Mouse (Mus musculus) spleen, adult 2 months (tissue): ENCODE results near the gene Hspb11. TPM values are rescaled to one million over a fixed set of nuclear protein-coding genes. Genes with fewer than 3 reads are reported as not detected.

ENCODE experiments used
- DNase-seq, 2 experiments: peaks; one replicate each; pipeline versions ENCODE4 v3.0.0 to v3.0.0-alpha.2; 2012 to 2021; ENCODE audit warnings: low spot score in 2 of 2, low read depth in 1 of 2
- H3K27ac ChIP-seq: fragments of 200-500 bp; 2 replicates; pipeline ENCODE4 v1.5.1; 2012; ENCODE audit warnings: low read length, inconsistent platforms; ENCODE audit not compliant: insufficient read depth
- H3K27me3 ChIP-seq: fragments of 200-500 bp; 2 replicates; pipeline ENCODE4 v1.6.1; 2012; ENCODE audit warnings: mild to moderate bottlenecking, moderate library complexity, low read length, inconsistent platforms; ENCODE audit not compliant: control insufficient read depth, insufficient read depth
- H3K36me3 ChIP-seq: fragments of 200-500 bp; 2 replicates; pipeline ENCODE4 v1.6.1; 2012; ENCODE audit warnings: mild to moderate bottlenecking, low read length, inconsistent platforms; ENCODE audit not compliant: control insufficient read depth, insufficient read depth
- H3K4me1 ChIP-seq: fragments of 200-500 bp; 2 replicates; pipeline ENCODE4 v1.6.1; 2011; ENCODE audit warnings: inconsistent platforms; ENCODE audit not compliant: control insufficient read depth, insufficient read depth, insufficient read length
- H3K4me3 ChIP-seq: fragments of 200-500 bp; 2 replicates; pipeline ENCODE4 v1.5.1; 2011; ENCODE audit warnings: mild to moderate bottlenecking, inconsistent platforms; ENCODE audit not compliant: insufficient read depth, insufficient read length; ENCODE audit errors: extremely low read depth
- CTCF ChIP-seq: fragments of 200-500 bp; IDR thresholded peaks from 2 replicates; pipeline ENCODE4 v1.5.1; 2011; ENCODE audit warnings: mild to moderate bottlenecking, inconsistent platforms; ENCODE audit not compliant: insufficient read depth, insufficient read length, insufficient replicate concordance; ENCODE audit errors: extremely low read depth
- POLR2A ChIP-seq: fragments of 200-500 bp; IDR thresholded peaks from 2 replicates; pipeline ENCODE4 v1.6.1; 2011; ENCODE audit warnings: low read depth, low read length, inconsistent platforms
- WGBS: fragments of 180-500 bp; shearing (Covaris S2); methylation state at CpG from one replicate; pipeline ENCODE4 v1.1.7; 2018; 5-methylcytosine and 5-hydroxymethylcytosine counted together
- polyA plus RNA-seq: library from polyadenylated mRNA; depleted of rRNA; stranded (reverse); fragments of >200 nt; gene quantifications from 2 replicates; pipeline ENCODE4 v1.2.3, GENCODE M21; 2012

The Hspb11 gene
- polyA plus RNA-seq, 1 experiment = 1.6 TPM

- Histone ChIP-seq H3K27me3 (no peaks in the 10 kb centered on the region), H3K4me3 (no peak overlapping the region), H3K27ac (no peak overlapping the region), H3K36me3 (peaks cover 4% of the 10 kb centered on the region; the same call in 1 of the 2 replicates), H3K4me1 (peaks cover 5% of the 10 kb centered on the region; the same call in 1 of the 2 replicates)
- DNase-seq = no peak
- 92% methylated on average over 7 of the region's 7 CpGs for WGBS
- TF ChIP-seq POLR2A (no peak), CTCF (no peak)
Observed at GRCm38 (mm10) chr4:107280843-107281475, 27.6 kb downstream of the Hspb11 start.

DNA sequence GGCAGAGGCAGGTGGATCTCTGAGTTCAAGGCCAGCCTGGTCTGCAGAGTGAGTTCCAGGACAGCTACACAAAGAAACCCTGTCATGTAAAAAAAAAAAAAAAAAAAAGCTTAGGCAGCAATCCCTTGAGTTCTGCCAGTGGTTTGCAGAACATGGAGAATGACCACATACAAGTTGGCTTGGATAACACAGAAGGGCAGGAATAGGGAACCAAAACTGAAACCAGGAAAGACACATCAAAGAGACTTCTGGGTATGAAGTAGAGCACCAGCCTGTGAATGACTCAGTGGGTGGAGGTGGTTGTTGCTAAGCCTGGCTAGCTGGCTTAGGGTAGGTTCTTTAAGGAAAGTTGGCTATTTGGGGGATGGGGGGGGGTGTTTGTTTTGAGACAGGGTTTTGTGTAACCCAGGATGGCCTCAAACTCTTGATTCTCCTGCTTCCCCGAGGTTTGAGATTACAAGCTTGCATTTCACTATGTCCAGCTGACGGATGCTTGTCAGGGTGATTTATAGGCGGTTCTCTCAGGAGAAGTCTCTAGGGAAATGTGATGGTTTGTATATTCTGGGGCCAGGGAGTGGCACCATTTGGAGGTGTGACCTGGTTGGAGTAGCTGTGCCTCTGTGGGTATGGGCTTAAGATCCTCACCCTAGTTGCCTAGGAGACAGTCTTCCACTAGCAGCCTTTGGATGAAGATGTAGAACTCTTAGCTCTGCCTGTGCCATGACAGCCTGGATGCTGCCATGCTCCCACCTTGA is 32.2 kb downstream of the Hspb11 start:
- no peak overlapping the region for H3K27ac ChIP-seq

GRCm38 (mm10) chr4:107286386-107286785 is 33.0 kb downstream of the Hspb11 start:
- H3K4me1 ChIP-seq = peaks cover 11% of the 10 kb centered on the region; the same call in 1 of the 2 replicates
- TF ChIP-seq CTCF (no peak), POLR2A (no peak)
- WGBS = 96% methylated on average over 8 of the region's 8 CpGs

More for the DNA sequence above, 32.2 kb downstream of the Hspb11 start:
- Histone ChIP-seq H3K27me3 (no peaks in the 10 kb centered on the region), H3K36me3 (no peaks in the 10 kb centered on the region; the same call in 1 of the 2 replicates), H3K4me3 (no peak overlapping the region), H3K4me1 (peaks cover 11% of the 10 kb centered on the region; the same call in 1 of the 2 replicates)
- peak in 1 of 2 experiments; percentile 9 for DNase-seq
- TF ChIP-seq CTCF = no peak
- TF ChIP-seq POLR2A = no peak
- 39% methylated on average over 3 of the region's 3 CpGs for WGBS

DNA sequence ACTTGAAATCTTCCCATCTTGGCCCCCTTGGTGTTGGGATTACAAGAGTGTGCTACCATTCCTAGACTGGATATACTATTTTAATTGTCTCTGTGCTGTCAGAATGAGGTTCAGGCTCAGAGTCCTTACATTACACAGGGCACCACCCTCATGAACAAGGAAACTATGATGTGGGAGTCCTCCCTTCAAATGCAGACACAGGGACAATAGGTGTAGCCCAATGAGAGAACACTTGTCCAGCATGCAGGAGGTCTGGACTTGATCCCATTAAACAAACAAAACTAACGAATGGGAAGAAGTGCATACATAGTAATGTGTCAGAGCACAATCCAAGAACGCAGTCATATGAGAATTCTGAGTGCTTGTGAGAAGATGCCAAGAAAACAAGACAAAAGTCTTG is 34.1 kb downstream of the Hspb11 start:
- Histone ChIP-seq H3K27ac (no peak overlapping the region), H3K36me3 (no peaks in the 10 kb centered on the region; the same call in 1 of the 2 replicates), H3K27me3 (no peaks in the 10 kb centered on the region), H3K4me3 (no peak overlapping the region), H3K4me1 (peaks cover 11% of the 10 kb centered on the region; the same call in 1 of the 2 replicates)
- DNase-seq = no peak
- 88% methylated on average over 2 of the region's 2 CpGs for WGBS
- no peak for TF ChIP-seq CTCF
- no peak for TF ChIP-seq POLR2A

More at GRCm38 (mm10) chr4:107286386-107286785, 33.0 kb downstream of the Hspb11 start:
- no peak overlapping the region for H3K27ac ChIP-seq
- H3K36me3 ChIP-seq = no peaks in the 10 kb centered on the region; the same call in 1 of the 2 replicates
- H3K4me3 ChIP-seq = no peak overlapping the region
- no peak for DNase-seq
- H3K27me3 ChIP-seq = no peaks in the 10 kb centered on the region

GRCm38 (mm10) chr4:107291611-107292272 is 38.3 kb downstream of the Hspb11 start:
- DNase-seq = no peak
- Histone ChIP-seq H3K27ac (no peak overlapping the region), H3K4me1 (no peaks in the 10 kb centered on the region), H3K27me3 (no peaks in the 10 kb centered on the region), H3K4me3 (no peak overlapping the region), H3K36me3 (no peaks in the 10 kb centered on the region; the same call in 1 of the 2 replicates)
- TF ChIP-seq CTCF (no peak), POLR2A (no peak)
- WGBS = 90% methylated on average over 7 of the region's 7 CpGs

GRCm38 (mm10) chr4:107292273-107292662 is 38.9 kb downstream of the Hspb11 start:
- Histone ChIP-seq H3K27ac (no peak overlapping the region), H3K4me3 (no peak overlapping the region), H3K36me3 (no peaks in the 10 kb centered on the region), H3K4me1 (no peaks in the 10 kb centered on the region), H3K27me3 (no peaks in the 10 kb centered on the region)
- TF ChIP-seq POLR2A (no peak), CTCF (no peak)
- DNase-seq = no peak
- WGBS = 76% methylated on average over 4 of the region's 4 CpGs
